Mouse (Mus musculus) left cerebral cortex, postnatal 14 days (tissue): ENCODE data around the gene H2-Eb2. TPM values are rescaled to one million over a fixed set of nuclear protein-coding genes. Genes with fewer than 3 reads are reported as not detected.
"Not testable (repeated sequence)": the region's sequence is repeated elsewhere in the genome, so short reads cannot be mapped to it uniquely, and the experiment has no call there.

Experiments
- DNase-seq, 2 experiments: peaks; one replicate each; pipeline ENCODE4 v3.0.0; 2021 to 2022; ENCODE audit warnings: low spot score in 2 of 2, mixed read lengths in 1 of 2
- intact Hi-C: fragments of 180-260 bp; cut with DNase I; formaldehyde crosslinking; loops from one replicate; pipeline ENCODE4 v1.15.1; 2025
- total RNA-seq, 2 experiments: library from RNA; stranded (reverse); gene quantifications; 2 replicates each; pipeline ENCODE4 v1.2.3; 2021

Gene H2-Eb2
- total RNA-seq, 2 experiments from 2014 or later: not detected

GRCm38 (mm10) chr17:34304751-34305150 is 20.7 kb upstream of the H2-Eb2 start:
- intact Hi-C loops: no loop called here
- peak; percentile 85 to 89 for DNase-seq

DNA sequence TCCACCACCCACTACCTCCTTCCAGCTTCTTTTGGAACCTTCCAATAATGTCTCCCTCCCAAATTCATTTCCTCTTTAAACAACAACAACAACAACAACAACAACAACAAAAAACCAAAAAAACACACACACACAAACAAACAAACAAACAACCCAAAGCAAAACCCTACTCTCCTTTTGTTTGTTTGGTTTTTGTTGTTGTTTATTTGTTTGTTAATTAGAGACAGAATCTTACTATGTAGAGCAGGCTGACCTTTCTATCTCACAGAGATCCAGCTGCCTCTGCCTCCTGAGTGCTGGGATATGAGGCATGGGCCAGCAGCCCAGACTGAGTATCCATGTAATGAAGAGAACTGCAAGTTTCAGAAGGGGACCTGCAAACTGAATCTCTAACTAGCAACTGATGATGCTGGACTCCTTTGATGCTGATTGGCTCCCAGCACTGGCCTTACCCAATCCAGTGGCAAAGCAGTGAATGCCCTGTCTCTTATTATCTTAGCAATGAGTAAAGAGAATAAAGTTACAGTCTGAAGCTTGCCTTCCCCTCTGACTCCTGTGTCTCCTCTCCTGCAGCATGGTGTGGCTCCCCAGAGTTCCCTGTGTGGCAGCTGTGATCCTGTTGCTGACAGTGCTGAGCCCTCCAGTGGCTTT is 20.0 kb upstream of the H2-Eb2 start, which contains the start of gene H2-Eb1:
Gene H2-Eb1, plus strand, starts transcription at position 488 of the 651 bp plus-strand sequence.
- intact Hi-C loops: no loop called here
- DNase-seq: peak; percentile 96 to 98

- intact Hi-C loops: no loop called here
- no peak for DNase-seq
Measured at GRCm38 (mm10) chr17:34306407-34306806, 19.1 kb upstream of the H2-Eb2 start.

DNA sequence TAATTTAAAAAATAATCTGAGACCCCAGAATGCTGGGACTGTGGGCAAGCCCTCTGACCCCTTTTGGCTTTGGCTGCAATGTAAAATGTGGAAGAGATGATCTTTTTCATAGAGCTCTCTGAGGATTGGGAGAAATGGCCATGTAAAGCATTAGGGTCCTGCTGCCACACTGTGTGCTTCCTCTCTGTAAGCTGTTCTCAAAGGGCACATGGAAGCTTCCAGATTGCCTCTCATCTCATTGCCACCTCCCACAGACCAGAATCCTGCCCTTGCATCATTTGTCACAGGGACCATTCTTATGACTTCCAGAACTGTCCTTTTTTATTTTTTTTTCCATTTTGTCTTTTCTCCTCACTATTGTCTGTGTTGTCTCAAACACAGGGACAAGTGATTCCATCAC is 18.2 kb upstream of the H2-Eb2 start:
- DNase-seq: no peak
- intact Hi-C loops: no loop called here

DNA sequence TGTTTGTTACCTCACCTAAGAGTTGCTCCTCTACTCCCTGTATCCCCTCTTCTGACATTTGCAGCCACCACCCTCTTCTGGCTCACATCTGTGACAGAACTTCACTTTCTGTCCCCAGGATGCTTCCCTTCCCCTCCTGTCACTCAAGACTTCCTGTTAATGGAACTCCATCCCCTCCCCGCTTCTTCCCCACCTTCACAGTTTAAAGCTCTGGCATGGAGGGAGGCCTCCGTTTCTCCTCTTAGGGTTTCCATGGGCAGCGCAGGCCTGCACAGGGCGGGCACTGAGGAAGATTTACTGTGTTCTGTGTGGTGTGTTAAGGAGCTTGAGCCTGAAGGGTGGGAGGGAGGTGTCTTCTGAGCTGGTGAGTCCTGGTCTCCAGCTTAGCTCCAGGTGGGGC is 17.3 kb upstream of the H2-Eb2 start:
- intact Hi-C loops: no loop called here
- no peak for DNase-seq

- no peak for DNase-seq
- intact Hi-C loops: no loop called here
Measured at GRCm38 (mm10) chr17:34309225-34309624, 16.2 kb upstream of the H2-Eb2 start.

GRCm38 (mm10) chr17:34309683-34310385 is 15.6 kb upstream of the H2-Eb2 start:
- peak; percentile 54 to 75 for DNase-seq
- intact Hi-C loops: loop anchor here (5.0 kb wide), 1 partner anchor 37 kb away; no protein-coding TSS in a partner anchor

GRCm38 (mm10) chr17:34310526-34310925 is 14.9 kb upstream of the H2-Eb2 start:
- intact Hi-C loops: loop anchor here (5.0 kb wide), 1 partner anchor 37 kb away; no protein-coding TSS in a partner anchor
- not testable (repeated sequence) for DNase-seq

GRCm38 (mm10) chr17:34312185-34312584 is 13.3 kb upstream of the H2-Eb2 start:
- no peak for DNase-seq
- intact Hi-C loops: loop anchor here (2.0 to 5.0 kb wide), 2 partner anchors 35 to 61 kb away; no protein-coding TSS in a partner anchor

DNA sequence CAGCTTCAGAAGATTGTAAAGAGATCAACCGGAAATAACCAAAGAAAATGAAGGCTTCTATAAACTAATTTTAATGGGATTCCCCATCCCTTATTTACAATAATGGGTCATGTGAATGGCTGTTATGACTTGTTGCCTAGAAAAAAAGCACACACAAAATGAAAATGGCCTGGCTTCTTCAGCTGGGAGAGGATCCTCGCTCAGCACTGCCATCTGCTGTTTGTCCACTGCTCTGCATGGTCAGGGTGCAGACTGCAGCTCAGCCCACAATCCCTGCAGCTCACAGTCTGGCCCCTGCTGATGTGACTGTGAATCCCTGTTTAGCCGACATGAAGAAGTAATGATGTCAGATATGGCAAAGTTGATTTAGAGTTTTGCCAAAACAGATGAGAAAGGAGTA is 12.1 kb upstream of the H2-Eb2 start:
- intact Hi-C loops: loop anchor here (2.0 to 5.0 kb wide), 2 partner anchors 34 to 63 kb away; no protein-coding TSS in a partner anchor
- DNase-seq: peak; percentile 81 to 84

DNA sequence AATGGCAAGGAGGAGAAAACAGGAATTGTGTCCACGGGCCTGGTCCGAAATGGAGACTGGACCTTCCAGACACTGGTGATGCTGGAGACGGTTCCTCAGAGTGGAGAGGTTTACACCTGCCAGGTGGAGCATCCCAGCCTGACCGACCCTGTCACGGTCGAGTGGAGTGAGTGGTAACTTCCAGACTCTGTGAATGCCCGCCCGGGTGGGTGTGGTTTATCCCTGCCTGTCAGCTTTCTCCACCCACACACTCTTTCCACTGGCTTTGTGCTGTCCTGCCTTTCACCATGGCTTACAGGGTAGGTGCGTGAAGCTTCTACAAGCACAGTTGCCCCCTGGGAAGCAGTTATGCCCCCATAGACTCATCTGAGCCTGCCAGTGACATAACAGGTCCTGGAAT is 11.2 kb upstream of the H2-Eb2 start:
- DNase-seq: no peak
- intact Hi-C loops: loop anchor here (5.0 kb wide), 1 partner anchor 33 kb away; no protein-coding TSS in a partner anchor

DNA sequence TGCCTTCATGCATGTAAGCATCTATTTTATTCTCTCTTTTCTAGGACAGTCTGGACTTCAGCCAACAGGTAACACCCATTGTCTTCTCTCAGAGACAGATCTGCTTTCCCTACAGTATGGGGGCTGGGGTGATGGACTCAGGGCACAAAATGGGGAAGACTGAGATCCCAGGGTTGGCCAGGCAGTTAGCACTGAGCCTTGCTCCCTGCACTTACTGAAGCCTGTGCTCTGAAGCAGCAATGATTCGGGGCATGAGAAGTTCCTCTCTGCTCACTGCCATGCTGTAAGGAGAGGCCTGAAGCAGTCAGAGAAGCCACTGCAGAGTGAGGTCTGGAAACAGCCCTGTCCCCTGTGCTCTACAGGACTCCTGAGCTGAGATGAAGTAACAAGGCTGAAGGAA is 10.0 kb upstream of the H2-Eb2 start:
- no peak for DNase-seq
- intact Hi-C loops: no loop called here

DNA sequence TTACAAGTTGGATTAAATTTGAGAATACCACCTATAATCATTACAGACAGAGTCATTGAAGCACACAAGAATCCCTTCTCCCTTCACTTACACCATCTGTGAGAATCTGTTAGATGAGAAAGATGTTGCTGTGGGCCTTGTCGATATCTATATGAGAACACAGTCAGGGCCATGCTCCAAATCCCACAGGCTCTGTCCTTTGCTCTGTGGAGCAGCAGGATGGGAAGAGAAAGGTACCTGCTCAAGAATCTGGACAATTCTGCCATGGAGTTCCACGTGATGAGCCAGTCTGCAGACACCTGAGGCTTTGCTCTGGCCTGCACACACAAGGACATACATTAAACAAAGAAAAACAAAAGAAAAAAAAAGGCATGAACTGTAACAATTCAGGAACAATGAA is 8.8 kb upstream of the H2-Eb2 start:
- intact Hi-C loops: no loop called here
- no peak for DNase-seq

DNA sequence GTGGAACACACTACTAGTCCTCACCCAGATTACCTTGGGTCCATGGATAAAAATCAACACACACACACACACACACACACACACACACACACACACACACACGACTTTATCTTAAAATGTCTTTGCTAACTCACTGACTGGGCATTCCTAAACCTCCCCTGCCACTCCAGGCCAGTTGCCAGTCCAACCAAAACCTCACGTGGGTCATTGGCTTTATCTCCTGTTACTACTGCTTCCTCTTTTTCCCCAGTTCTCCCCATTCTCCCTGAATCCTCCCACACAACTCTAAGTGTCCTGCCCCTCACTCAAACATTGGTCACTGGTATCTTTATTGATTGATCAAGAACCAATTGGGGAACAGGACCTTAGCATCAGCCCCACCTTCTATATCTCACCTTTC is 8.2 kb upstream of the H2-Eb2 start:
- intact Hi-C loops: no loop called here
- no peak for DNase-seq

- intact Hi-C loops: no loop called here
- no peak for DNase-seq
Measured at GRCm38 (mm10) chr17:34326373-34326772, 908 bp downstream of the H2-Eb2 start.

GRCm38 (mm10) chr17:34329807-34330206 is 4.3 kb downstream of the H2-Eb2 start:
- intact Hi-C loops: no loop called here
- DNase-seq: no peak

GRCm38 (mm10) chr17:34331200-34331599 is 5.7 kb downstream of the H2-Eb2 start:
- intact Hi-C loops: no loop called here
- DNase-seq: no peak

- intact Hi-C loops: loop anchor here (10.0 kb wide), 1 partner anchor 166 kb away; no protein-coding TSS in a partner anchor
- no peak for DNase-seq
Measured at GRCm38 (mm10) chr17:34340619-34341402, 15.3 kb downstream of the H2-Eb2 start.

- DNase-seq: no peak
- intact Hi-C loops: loop anchor here (5.0 to 10.0 kb wide), 2 partner anchors 33 to 170 kb away; no protein-coding TSS in a partner anchor
Measured at GRCm38 (mm10) chr17:34344882-34345281, 19.4 kb downstream of the H2-Eb2 start.

GRCm38 (mm10) chr17:34345486-34345885 is 20.0 kb downstream of the H2-Eb2 start:
- DNase-seq: no peak
- intact Hi-C loops: loop anchor here (5.0 to 10.0 kb wide), 2 partner anchors 33 to 171 kb away; no protein-coding TSS in a partner anchor
